Mouse (Mus musculus): Measurements from ENCODE around the gene Arrdc4.

GRCm38 (mm10) chr7:68740763-68741162, 8.3 kb downstream of the Arrdc4 start:
- TF ChIP-seq CTCF (IDR thresholded peaks at IDR 0.05 in 2 of 3, conservative IDR thresholded peaks at IDR 0.05 in 1 of 3; ENCODE audit: control insufficient read depth in 1 of 3, insufficient read depth in 1 of 3, low read depth in 2 of 3, low read length in 3 of 3, poor library complexity in 1 of 3, severe bottlenecking in 1 of 3) (no peak), E2F4 (IDR thresholded peaks at IDR 0.05; ENCODE audit: borderline replicate concordance, low read depth, low read length) (no peak), TAL1 (IDR thresholded peaks at IDR 0.05; ENCODE audit: low read length) (no peak), USF2 (IDR thresholded peaks at IDR 0.05; ENCODE audit: borderline replicate concordance in 1 of 2, insufficient read depth in 1 of 2, low read depth in 1 of 2, low read length in 2 of 2) (no peak), GATA1 (IDR thresholded peaks at IDR 0.05; ENCODE audit: low read depth, low read length) (no peak), EP300 (IDR thresholded peaks at IDR 0.05; ENCODE audit: low read depth in 1 of 2, low read length in 2 of 2) (no peak), RAD21 (IDR thresholded peaks at IDR 0.05; ENCODE audit: low read depth, low read length) (no peak), USF1 (IDR thresholded peaks at IDR 0.05; ENCODE audit: low read depth, low read length) (no peak), MAZ (IDR thresholded peaks at IDR 0.05; ENCODE audit: low read depth, low read length) (no peak), MAFK (IDR thresholded peaks at IDR 0.05; ENCODE audit: borderline replicate concordance, low read depth, low read length) (no peak), KAT2A (conservative IDR thresholded peaks at IDR 0.05; ENCODE audit: low read depth, low read length) (no peak)
